Mouse (Mus musculus): ENCODE results near the gene Ctdspl2.
"Not testable (repeated sequence)": the region's sequence is repeated elsewhere in the genome, so short reads cannot be mapped to it uniquely, and the experiment has no call there.

Ctdspl2 gene

DNA sequence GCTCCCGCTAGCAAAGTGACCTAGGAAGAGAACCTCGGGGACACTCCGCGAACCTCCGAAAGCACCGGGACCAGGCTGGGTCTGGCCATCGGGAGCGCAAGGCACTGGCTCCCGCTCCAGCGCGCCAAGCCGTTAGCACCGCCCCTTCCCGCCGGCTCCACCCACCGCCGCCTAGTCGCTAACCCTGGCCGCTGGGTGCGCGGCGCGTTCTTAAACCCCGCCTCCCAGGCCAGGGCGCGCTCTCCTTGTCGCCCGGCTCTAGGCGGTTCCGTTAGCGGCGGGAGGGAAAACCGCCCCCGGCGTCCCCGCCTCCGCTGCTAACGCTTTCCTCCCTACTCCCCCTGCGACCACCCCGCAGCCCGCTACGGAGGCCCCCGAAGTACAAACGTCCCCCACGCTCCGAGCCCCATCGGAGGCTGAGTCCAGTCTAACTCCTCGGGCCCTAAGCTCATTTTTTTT lies at the start of gene Ctdspl2, which contains the start of gene Mageb3:
Gene Ctdspl2 (plus strand): TSS at position 237 of the 459 bp plus-strand sequence.
Gene Mageb3 (minus strand): TSS at position 328 of the 459 bp plus-strand sequence.
- DNase-seq (ENCODE audit: low spot score), result peak; percentile 95

DNA sequence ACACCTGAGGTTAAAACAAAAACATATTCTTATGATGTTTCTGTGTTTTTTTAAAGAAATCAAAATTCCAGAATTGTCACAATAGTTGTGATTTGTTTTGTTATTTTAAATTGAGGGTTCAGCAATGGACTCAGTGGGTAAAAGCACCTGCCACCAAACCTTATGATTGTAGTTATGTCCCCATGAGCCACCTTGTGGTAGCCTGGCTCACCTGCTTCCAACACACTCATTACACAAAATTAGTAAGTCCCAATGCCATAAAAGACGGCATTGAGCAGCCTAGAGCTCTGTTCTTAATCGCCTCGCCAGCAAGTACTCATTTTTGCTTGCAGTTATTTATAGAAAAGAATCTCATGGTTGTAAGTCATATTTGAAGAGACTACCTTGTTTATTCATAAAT lies 45.8 kb upstream of the Ctdspl2 start:
- no peak for DNase-seq (ENCODE audit: low spot score)

DNA sequence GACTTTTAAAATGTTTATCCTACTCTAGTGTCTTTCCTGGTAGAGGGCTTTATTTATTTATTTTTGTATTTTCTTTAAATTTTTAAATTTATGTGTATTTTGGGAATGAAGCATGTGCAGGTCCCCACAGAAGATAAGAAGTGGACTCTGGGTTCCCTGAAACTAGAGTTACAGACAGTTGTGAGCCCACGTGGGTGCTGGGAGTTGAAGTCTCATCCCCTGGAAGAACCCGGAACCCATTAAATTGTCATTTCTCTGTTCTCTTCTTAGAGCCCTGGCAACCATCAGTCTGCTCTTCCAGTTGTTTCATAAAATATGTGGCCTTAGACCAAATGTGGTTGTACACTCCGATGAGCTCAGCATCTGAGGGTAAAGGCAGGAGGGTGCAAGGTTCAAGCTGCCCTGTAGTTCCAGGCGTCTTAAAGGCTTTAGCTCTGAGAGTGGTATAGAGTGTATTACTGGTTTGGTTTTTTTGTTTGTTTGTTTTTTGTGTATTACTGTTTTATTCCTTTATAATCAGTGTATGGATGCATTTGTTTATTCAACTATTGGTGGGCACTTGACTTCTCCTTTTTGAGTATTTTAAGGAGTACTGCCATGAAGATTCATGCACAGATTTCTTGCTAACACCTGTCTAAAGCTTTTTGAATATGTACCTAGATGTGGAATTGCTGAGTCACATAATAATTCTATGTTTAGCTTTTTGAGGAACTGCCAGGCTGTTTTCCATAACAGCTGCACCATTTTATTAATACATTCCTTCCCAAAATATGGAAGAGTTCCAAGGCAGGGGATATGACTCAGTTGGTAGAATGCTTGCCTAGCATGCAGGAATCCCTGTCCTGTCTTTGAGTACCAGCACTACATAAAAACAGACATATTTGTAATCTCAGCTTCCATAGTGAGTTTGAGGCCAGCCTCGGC lies 39.5 kb upstream of the Ctdspl2 start:
- DNase-seq (ENCODE audit: low spot score), result no peak

DNA sequence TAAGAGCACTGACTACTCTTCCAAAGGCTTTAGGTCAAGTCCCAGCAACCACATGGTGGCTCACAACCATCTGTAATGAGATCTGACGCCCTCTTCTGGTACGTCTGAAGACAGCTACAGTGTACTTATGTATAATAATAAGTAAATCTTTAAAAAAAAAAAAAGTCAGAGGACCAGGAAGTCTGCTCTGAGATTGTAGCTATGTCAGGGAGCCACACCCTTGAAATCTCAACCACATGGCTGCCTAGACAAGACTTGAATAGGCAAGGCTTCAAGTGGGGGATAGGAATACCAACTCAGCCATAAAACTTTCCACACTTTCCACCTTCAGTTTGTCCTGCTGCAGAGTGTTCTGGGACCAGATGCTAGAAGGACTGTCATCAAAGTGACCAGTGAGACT lies 18.2 kb upstream of the Ctdspl2 start:
- not testable (repeated sequence) for DNase-seq (ENCODE audit: low spot score)

DNA sequence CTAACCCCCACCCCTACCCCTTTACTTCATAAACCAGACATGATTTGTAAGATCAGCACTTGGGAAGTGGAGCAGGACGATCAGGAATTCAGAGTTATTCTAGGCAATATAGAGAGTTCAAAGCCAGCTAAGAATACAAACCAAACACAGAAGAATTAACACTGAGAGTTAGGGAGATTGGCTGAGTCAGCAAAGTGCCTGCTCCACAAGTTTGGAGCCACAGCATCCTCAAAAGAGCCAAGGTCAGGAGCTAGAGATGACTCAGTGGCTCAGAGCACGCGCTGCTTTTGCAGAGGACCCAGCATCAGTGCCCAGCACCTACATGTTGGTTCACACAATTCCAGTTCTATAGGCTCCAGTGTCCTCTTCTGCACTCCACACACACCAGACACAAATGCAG lies 12.4 kb upstream of the Ctdspl2 start:
- no peak for DNase-seq (ENCODE audit: low spot score)

DNA sequence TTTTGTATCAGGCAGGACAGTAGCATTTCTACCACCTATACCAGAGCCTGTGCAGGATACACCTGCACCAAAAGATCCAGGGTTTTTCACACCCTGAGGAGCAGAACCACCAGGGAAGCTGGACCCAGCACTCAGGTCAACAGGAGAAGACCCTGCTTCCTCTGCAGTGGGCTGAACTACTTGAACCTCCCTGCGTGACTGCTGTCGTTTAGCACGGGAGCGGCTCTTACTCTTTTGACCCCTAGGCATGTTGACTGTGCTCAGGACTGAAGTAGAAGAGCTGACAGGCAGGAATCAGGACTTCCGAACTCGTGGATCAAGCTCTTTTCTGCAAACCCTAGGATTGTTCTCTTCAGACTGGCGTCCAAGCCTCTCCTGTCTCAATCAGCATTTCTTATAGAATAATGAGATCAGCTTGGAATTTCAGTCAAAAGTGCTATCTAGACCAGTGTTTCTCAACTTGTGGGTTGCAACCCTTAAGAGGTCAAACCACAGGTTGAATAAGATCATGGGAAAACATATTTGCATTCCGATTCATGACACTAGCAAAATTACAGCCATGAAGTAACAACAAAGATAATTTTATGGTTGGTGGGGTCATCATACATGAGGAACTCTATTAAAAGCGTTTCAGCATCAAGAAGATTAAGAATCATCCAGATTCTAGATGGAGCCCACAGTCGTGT lies 687 bp upstream of the Ctdspl2 start:
- DNase-seq (ENCODE audit: low spot score), result no peak

DNA sequence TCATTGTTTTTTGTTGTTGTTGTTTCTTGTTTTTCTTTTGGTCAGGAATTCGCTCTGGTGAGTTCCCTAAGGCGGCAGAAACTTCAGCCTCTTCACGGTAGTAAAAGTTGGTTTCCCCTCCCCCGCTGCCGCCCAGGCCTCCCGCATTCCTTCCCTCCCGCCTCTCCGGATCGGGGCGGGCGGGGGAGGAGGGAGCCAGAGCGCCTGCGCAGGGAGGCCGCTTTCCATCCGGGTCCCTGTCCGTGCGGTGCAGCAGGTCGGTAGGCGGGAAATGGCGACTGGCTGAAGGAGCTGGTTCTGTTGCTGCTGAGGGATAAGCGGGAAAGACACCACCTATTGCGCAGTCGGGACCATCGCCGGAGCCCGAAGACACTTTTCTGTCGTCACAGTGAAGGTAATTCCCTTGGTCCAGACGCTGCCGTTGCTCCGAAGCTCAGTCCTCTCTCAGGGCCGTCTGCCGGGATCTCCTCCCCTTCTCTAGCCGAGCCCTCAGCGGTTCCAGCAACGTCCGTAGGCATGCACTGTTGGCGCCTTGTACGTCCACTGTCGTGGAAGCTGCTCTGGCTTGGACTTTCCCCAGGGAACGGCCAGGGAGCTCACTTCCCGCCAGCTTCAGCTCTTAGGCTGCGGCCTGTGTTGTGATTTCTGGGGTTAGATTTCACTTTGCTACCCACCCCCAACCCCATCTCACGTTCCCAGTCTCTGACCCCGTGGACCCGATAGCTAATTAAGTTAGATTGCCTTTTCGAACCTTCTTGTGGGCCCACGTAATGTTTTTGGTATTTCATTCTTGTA lies 620 bp downstream of the Ctdspl2 start:
- DNase-seq (ENCODE audit: low spot score), result peak; percentile 89

DNA sequence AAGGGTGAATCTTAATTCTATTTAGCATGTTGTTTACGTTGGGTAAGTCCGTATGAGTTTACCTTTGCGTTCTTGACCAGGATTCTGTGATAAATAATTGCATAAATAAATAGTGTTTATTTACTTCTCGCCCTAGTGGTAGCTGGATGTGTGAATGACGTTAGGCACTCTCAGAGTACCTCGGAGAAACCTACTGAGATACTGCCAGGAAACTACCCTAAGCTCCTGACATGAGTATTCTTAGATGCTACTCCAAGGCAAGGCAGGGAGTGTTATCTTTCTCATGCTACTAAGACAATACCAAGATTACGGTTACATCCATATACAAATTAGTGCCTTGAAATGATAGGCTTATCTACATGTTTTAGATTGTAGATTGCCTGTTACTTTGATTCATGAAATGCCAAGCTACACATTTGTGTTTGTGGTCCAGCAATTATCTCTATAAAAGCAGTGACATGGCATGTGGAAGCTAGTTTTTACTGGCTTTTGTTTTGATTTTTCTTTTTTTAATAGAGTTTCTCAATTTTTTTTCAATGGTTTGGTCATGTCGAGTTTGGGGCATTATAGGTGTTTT lies 1.5 kb downstream of the Ctdspl2 start:
- DNase-seq (ENCODE audit: low spot score), result no peak

DNA sequence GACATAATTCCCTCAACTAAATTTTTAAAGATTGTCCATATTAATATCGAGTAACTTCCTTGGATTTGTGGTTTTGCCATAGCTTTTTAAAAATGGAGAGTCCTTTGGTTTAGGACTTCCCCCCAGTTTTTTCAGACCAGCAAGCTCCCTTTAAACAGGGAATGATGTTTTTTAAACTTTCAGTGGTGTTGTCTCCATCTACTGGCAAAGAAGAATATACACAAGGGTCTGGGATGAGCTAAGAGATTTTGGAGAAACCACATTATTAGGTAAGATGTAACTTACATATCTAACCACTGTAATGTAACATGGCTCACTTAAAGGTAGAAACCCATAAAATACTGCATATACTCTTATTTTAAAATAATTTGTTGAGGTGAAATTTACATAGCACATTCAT lies 39.9 kb downstream of the Ctdspl2 start:
- DNase-seq (ENCODE audit: low spot score), result no peak

DNA sequence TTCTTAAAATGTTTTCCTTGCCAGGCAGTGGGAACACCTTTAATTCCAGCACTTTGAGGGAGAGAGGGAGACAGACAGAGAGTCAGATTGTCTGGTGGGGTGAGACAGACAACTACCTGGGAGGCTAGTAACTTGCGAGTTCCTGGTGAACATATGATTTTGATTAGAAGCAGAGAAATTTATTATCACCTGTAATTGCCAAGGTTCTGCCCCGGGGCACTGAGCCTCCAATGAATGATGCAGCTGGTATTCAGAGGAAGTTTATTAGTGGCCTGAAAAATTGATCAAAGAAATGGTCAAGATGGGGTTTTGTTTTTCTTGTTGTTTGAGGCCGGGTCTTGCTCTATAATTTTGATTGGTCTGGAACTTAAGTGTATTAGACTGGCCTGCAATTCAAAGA lies 53.0 kb downstream of the Ctdspl2 start:
- no peak for DNase-seq (ENCODE audit: low spot score)

DNA sequence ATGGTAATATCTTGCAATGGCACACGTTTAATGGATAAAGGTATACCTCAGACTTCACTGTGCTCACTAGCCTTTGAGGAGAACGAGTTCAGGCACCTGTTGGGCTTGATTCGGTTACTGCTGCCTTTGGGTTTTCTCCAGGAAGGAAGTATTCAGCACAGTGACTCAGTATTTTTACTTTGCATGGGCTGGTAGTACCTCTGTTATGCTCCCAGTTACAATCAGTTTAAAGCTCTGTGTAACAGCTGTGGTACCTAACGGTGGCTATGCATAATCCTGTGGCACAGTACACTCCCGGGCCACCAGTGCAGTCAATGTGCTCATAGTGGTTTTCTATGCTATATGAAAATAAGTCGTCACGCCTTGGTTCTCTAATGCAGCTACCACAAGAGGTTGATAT lies 55.6 kb downstream of the Ctdspl2 start:
- DNase-seq (ENCODE audit: low spot score), result no peak

DNA sequence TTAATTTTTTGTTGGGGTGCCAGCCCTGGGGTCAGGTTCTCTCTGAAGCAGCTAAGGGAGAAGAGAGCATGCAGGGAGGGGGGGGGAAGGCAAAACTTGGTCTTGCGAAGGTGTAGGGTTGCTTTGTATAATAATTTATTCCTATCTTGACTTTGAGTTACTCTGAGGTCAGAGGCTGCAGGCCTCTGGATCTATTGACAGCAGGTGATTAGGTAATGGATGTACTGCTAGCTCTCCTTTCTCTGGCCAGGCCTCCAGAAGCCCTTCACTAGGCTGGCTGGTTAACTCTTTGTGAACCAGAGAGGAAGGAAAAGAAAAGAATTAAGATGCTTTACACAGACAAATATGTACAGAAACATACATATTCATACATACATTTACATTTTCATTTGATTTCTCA lies 62.9 kb downstream of the Ctdspl2 start:
- no peak for DNase-seq (ENCODE audit: low spot score)

DNA sequence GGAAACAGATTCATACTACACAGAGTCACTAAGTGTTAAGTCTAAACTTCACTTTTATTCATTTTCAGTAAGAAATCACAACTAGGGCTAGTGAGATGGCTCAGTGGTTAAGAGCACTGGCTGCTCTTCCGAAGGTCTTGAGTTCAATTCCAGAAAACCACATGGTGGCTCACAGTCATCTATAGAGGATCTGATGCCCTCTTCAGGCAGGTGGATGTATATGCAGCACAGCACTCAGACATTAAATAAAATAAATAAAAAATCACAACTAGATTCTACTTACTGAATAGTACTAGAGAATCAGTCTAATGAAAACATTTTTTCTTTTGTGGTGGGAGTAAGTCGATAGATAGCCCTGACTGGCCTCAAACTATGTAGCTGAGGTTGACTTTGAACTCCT lies 66.5 kb downstream of the Ctdspl2 start:
- DNase-seq (ENCODE audit: low spot score), result no peak

DNA sequence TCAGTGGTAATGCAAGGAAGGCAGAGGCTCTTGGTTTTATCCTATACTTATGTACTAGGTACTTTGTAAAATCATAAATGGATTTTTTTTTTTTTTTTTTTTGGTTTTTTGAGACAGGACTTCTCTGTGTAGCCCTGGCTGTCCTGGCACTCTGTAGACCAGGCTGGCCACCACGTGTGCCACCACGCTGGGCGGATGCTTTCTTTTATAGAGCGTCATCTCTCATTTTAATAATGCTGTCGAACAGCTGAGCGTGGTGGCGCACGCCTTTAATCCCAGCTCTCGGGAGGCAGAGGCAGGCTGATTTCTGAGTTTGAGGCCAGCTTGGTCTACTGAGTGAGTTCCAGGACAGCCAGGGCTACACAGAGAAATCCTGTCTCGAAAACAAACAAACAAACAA lies 71.3 kb downstream of the Ctdspl2 start:
- not testable (repeated sequence) for DNase-seq (ENCODE audit: low spot score)

DNA sequence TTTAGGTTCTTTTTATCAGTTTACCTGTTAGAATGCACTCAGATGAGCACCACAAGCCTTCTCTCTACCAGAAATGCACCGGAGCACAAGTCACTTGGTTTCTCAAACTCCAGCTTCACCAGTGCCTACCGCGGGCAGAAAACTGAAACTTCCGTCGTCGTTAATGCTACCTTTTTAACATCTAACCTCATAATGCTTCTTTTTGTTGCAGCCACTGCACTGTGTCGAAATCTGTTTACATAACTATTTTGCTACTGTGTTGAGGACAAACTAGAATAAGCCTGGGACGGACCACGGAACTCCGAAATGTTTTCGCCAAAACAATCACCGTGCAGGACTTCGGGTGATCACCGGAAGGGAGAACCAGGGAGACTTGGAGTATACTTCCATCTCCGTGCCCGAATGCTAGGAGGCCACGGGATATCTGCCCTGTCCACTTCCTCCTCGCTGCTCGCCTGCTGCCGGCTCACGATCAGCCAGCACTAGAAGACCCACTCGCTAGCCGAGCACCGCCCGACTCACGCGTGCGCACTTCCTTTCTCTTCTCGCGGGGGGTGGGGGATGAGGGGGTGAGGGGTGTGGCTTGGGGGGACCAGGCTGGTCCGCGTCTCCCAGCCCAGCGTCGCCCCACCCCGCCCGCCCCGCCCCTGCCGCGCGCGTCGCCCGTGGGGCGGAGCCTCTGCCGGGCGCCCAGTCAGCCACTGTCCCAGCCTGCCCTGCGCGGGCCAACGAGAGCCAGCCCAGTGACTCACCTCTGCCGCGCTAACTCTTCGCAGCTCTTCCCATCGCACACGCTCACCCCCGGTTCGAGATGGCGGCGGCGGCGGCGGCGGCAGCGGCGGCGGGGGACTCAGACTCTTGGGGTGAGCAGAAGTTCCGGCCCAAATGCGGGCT lies 72.3 kb downstream of the Ctdspl2 start, which contains the start of gene Eif3j1:
Gene Eif3j1 (plus strand): TSS at position 685 of the 894 bp plus-strand sequence.
- DNase-seq (ENCODE audit: low spot score), result peak; percentile 62

DNA sequence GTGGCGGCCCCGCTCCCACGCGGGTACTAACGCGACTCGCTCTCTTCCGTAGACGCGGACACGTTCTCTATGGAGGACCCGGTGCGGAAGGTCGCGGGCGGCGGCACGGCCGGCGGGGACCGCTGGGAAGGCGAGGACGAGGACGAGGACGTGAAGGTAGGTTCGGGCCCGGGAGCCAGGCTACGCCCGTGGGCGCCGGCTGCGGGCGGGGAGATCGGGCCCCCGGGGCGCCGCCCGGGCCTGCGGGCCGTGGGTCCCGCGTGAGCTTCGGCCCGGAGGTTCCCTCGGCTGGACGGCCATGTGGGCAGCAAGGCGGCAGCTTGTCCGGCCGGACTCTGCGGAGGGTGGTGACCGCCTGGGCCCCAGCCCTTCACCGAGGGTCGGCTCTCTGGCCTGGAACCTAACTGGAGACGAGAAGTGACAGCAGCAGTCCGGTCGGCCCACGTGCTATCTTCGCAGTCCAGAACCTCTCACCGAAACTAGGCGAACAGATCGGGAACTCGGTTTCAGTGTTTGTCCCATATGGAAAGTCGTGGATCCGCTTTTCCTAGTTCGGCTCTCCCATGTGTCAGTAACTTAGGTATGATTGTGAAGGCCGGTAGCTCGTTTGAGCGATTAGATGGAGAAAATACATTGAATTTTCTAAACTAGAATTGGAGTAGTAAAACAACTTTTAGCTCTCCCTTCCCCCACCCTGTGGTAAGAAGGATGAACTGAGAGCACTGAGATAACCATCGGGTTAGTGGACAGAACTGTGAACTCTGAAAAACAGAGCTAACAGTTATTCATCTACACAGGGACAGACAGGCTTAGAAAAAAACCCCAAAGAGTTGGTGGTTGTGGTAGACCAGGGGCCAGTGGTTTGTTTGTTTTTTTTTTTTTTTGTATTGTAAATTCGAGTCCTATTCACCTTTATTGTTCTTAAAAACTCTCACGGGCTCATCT lies 73.2 kb downstream of the Ctdspl2 start:
- peak; percentile 37 for DNase-seq (ENCODE audit: low spot score)

DNA sequence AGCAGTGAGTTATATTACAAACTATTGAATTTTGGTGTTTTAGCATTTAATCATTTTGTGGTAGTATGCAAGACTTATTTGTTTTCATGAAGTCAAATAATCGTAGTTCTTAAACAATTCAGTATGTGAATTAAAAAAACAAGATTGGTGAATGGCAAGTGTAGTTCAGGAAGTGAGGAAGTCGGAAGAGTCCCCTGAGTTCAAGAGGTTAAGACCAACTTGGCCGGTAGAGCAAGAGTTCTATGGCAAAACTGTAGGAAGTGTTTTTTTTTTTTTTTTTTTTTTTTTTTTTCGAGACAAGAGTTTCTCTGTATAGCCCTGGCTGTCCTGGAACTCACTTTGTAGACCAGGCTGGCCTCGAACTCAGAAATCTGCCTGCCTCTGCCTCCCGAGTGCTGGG lies 76.2 kb downstream of the Ctdspl2 start:
- DNase-seq (ENCODE audit: low spot score), result no peak

DNA sequence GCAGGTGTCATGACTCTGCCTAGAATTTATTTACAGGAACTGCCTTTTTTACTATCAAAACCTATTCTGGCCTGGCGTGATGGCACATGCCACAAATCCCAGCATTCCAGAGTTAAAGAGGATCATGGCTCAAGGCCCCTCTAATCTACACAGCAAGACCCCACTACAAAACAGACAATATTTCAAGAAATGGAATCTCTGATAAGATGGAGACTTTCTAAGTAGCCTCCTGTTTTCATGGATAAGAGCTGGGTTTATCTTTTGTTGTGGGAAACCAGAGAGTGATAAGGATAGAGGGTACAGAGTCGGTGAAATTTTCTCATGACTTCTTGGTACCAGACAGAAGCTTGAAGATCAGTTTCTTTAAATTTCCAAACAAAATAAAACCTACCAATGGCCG lies 80.3 kb downstream of the Ctdspl2 start:
- no peak for DNase-seq (ENCODE audit: low spot score)

DNA sequence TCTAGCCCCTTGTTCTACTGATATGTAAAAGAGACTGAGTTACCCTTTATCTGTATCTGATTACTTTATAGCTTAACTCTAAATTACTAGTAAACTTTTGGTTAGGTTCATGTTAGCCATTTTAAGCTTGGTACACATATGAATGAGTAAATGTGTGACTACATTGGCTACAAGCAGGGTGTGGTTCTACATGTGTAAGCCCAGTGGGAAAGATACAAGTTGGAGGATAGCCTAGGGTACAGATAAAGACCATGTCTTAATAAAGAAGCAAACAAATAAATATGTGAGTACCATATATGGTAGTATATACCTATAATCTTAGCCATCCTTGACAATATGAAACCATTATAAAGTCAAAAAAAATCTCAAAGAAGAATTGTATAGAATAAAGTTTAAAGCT lies 88.1 kb downstream of the Ctdspl2 start:
- no peak for DNase-seq (ENCODE audit: low spot score)

Measured in spleen, adult 12 weeks (tissue).